Mouse (Mus musculus): ENCODE data around the gene Itga3.

DNA sequence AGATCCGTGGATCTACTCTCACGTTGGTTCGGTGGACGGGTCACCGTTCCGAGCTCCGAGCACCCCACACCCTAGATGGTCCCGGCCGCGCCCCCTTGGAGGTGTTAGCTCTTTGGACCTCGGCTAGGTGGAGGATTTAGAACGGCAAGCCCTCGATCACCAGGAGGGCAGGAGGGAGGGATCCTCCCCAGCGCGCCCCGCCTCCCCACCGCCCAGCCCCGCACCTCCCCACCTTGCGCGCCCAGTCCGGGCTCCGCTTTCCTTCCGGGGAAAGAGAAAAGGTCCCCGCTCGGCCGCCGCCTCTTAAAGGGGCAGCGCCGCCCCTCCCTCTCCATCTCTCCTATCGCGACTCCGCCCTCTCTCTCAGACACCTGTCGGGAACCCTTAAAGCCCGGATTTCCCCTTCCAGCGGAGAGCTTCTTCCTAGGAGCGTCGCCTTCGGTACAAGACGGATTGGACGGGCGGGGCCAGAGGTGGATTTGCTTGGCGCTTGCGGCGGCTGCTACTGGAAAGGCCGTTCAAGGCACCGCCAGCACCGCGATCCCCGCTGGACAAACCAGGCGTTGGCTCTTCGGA, at the start of gene Itga3:
- TF ChIP-seq MAFK (IDR thresholded peaks at IDR 0.05; ENCODE audit: insufficient replicate concordance, low read length): no peak
- TF ChIP-seq KAT2A (IDR thresholded peaks at IDR 0.05; ENCODE audit: insufficient replicate concordance, low read length): no peak
- 0 out of 2 replicates have a peak, but pooled peaks have one; percentile 63 for TF ChIP-seq RCOR1 (conservative IDR thresholded peaks at IDR 0.05; ENCODE audit: low read depth, low read length)
- TF ChIP-seq CTCF (conservative IDR thresholded peaks at IDR 0.05 in 1 of 2, IDR thresholded peaks at IDR 0.05 in 1 of 2; ENCODE audit: low read depth in 2 of 2, low read length in 2 of 2): no peak
- TF ChIP-seq HCFC1 (IDR thresholded peaks at IDR 0.05; ENCODE audit: low read depth, low read length): no peak; the same call in 1 of the 2 replicates
- TF ChIP-seq USF1 (IDR thresholded peaks at IDR 0.05; ENCODE audit: low read depth, low read length): no peak
- no peak for TF ChIP-seq CHD2 (IDR thresholded peaks at IDR 0.05; ENCODE audit: low read length)
- 0 out of 2 replicates have a peak, but pooled peaks have one; percentile 12 for TF ChIP-seq EP300 (IDR thresholded peaks at IDR 0.05; ENCODE audit: low read length)
- peak; percentile 69 for TF ChIP-seq POLR2A (IDR thresholded peaks at IDR 0.05; ENCODE audit: low read depth, low read length)
- peak; percentile 36; the same call in 1 of the 2 replicates for TF ChIP-seq TBP (conservative IDR thresholded peaks at IDR 0.05; ENCODE audit: low read depth, low read length)

All from CH12.LX (cell line).